Mouse (Mus musculus): Measurements from ENCODE around the gene Jaml. TPM values are rescaled to one million over a fixed set of nuclear protein-coding genes. Genes with fewer than 3 reads are reported as not detected.
"Not testable (repeated sequence)": the region's sequence is repeated elsewhere in the genome, so short reads cannot be mapped to it uniquely, and the experiment has no call there.

The Jaml gene
- 0.54 and 2.2 TPM in 2 replicates for polyA plus RNA-seq (2016; fragmentation: Nextera tagmentation; extraction: Ambion mirVana)

GRCm38 (mm10) chr9:45079011-45079410, at the start of gene Jaml:
Gene Jaml, plus strand, starts transcription at chr9:45079183.
- Histone ChIP-seq H3K27ac (no peak within 1 kb of the TSS), H3K4me1 (no peaks in the 10 kb centered on the region), H3K9me3 (no peaks in the 10 kb centered on the region), H3K4me3 (no peak within 1 kb of the TSS), H3K27me3 (ENCODE audit: insufficient read depth, poor library complexity, severe bottlenecking) (no peaks in the 10 kb centered on the region; the same call in 1 of the 2 replicates), H3K36me3 (no peaks in the 10 kb centered on the region)
- no peak for DNase-seq (ENCODE audit: low spot score)
- 87% methylated on average over 5 of the region's 5 CpGs for WGBS

- H3K4me3 ChIP-seq = no peak overlapping the region
- no peaks in the 10 kb centered on the region for H3K4me1 ChIP-seq
- WGBS = 50% methylated on average over 6 of the region's 6 CpGs
- no peaks in the 10 kb centered on the region for H3K36me3 ChIP-seq
- no peak overlapping the region for H3K27ac ChIP-seq
- H3K27me3 ChIP-seq (ENCODE audit: insufficient read depth, poor library complexity, severe bottlenecking) = peaks cover 51% of the 10 kb centered on the region; the same call in 1 of the 2 replicates
- H3K9me3 ChIP-seq = no peaks in the 10 kb centered on the region
- peak; percentile 36 for DNase-seq (ENCODE audit: low spot score)
Measured at GRCm38 (mm10) chr9:45030341-45030740, 48.6 kb upstream of the Jaml start.

- Histone ChIP-seq H3K4me1 (no peaks in the 10 kb centered on the region), H3K4me3 (no peak overlapping the region), H3K36me3 (no peaks in the 10 kb centered on the region), H3K27me3 (ENCODE audit: insufficient read depth, poor library complexity, severe bottlenecking) (peaks cover 32% of the 10 kb centered on the region; the same call in 1 of the 2 replicates), H3K9me3 (no peaks in the 10 kb centered on the region), H3K27ac (no peak overlapping the region)
- peak; percentile 46 for DNase-seq (ENCODE audit: low spot score)
- WGBS = 62% methylated on average over 2 of the region's 2 CpGs
Measured at GRCm38 (mm10) chr9:45032261-45032660, 46.7 kb upstream of the Jaml start.

DNA sequence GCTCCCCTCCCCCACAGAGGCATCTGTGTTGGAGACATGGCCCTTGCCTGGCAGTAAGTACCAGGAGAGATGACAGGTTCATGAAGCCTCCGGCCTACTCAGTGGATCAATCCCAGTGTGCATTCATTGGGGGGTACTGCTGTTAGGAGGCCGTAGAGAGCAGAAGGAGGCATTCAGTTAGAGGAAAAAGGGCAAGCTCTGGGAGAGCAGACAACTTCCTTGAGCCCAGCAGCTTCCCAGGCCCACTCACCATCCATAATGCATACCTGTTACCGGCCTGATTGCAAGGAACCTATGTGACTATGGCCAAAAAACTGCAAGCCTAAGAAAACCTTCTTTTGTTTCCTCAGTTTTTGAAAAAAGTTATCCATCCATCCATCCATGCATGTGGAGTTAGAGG, 44.5 kb upstream of the Jaml start:
- peaks cover 29% of the 10 kb centered on the region for H3K27me3 ChIP-seq (ENCODE audit: insufficient read depth, poor library complexity, severe bottlenecking)
- no peak overlapping the region for H3K27ac ChIP-seq
- no peaks in the 10 kb centered on the region for H3K36me3 ChIP-seq
- H3K4me1 ChIP-seq = no peaks in the 10 kb centered on the region
- DNase-seq (ENCODE audit: low spot score) = peak; percentile 65
- no peak overlapping the region for H3K4me3 ChIP-seq
- 68% methylated on average over 3 of the region's 3 CpGs for WGBS
- no peaks in the 10 kb centered on the region for H3K9me3 ChIP-seq

- H3K27me3 ChIP-seq (ENCODE audit: insufficient read depth, poor library complexity, severe bottlenecking) = peaks cover 50% of the 10 kb centered on the region
- DNase-seq (ENCODE audit: low spot score); H3K36me3 ChIP-seq; H3K27ac ChIP-seq; H3K9me3 ChIP-seq; H3K4me3 ChIP-seq: not testable (repeated sequence)
- H3K4me1 ChIP-seq = peaks cover 20% of the 10 kb centered on the region
- 80% methylated on average over 1 of the region's 1 CpGs for WGBS
Measured at GRCm38 (mm10) chr9:45037803-45038202, 41.2 kb upstream of the Jaml start.

GRCm38 (mm10) chr9:45039499-45039898, 39.5 kb upstream of the Jaml start, which contains the start of gene Mpzl2:
Gene Mpzl2, plus strand, starts transcription at chr9:45039799.
- 0 out of 2 replicates have a peak within 1 kb of the TSS, but pooled peaks have one; percentile 3 for H3K4me3 ChIP-seq
- no peak within 1 kb of the TSS for H3K27ac ChIP-seq
- 64% methylated on average over 5 of the region's 5 CpGs for WGBS
- H3K9me3 ChIP-seq = no peaks in the 10 kb centered on the region
- DNase-seq (ENCODE audit: low spot score) = no peak
- peaks cover 21% of the 10 kb centered on the region for H3K4me1 ChIP-seq
- H3K36me3 ChIP-seq = no peaks in the 10 kb centered on the region
- peaks cover 67% of the 10 kb centered on the region for H3K27me3 ChIP-seq (ENCODE audit: insufficient read depth, poor library complexity, severe bottlenecking)

- H3K27me3 ChIP-seq (ENCODE audit: insufficient read depth, poor library complexity, severe bottlenecking) = peaks cover 73% of the 10 kb centered on the region
- 0 out of 2 replicates have a peak overlapping the region, but pooled peaks have one; percentile 3 for H3K4me3 ChIP-seq
- H3K27ac ChIP-seq = no peak overlapping the region
- H3K36me3 ChIP-seq = no peaks in the 10 kb centered on the region
- peak; percentile 33 for DNase-seq (ENCODE audit: low spot score)
- peaks cover 21% of the 10 kb centered on the region for H3K4me1 ChIP-seq
- no peaks in the 10 kb centered on the region for H3K9me3 ChIP-seq
- 16% methylated on average over 14 of the region's 14 CpGs for WGBS
Measured at GRCm38 (mm10) chr9:45040066-45040845, 38.7 kb upstream of the Jaml start.

GRCm38 (mm10) chr9:45041131-45041838, 37.7 kb upstream of the Jaml start:
- peaks cover 74% of the 10 kb centered on the region for H3K27me3 ChIP-seq (ENCODE audit: insufficient read depth, poor library complexity, severe bottlenecking)
- no peaks in the 10 kb centered on the region for H3K36me3 ChIP-seq
- no peaks in the 10 kb centered on the region for H3K9me3 ChIP-seq
- peak; percentile 68 for DNase-seq (ENCODE audit: low spot score)
- no peak overlapping the region for H3K4me3 ChIP-seq
- H3K4me1 ChIP-seq = peaks cover 21% of the 10 kb centered on the region
- H3K27ac ChIP-seq = no peak overlapping the region
- WGBS = 43% methylated on average over 17 of the region's 17 CpGs

DNA sequence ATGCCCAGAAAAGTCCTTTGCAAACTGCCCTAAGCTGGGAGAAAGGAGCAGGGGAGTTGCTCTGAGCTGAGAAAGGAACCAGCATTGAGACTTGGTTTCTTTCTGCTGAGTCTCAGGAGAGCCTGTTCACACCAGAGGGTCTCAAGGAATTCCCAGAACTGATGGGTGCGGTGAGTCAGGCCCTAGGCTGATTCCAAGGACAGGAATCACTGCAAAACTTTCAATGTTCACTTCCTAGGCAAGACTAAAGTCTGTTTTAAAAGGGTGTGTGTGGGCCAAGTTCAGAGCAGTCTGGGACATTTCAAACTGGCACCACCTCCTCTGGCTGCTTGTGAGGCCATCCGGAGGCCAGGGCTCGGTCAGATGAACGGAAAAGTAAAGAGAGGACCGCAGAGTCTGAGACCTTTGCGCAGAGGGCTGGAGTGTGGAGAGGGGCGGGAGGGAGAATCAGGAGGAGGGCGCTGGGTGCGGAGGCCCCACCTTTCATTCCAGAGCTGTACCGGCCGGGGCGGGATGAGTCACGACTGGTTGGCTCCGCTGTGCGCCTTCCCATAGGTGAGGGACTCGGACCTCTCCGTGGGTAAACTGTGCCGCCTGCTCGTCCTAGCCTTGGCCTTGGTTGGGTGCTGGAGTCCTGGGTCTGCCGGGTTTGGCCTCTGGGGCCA, 36.8 kb upstream of the Jaml start:
- peak overlapping the region; percentile 55 for H3K4me3 ChIP-seq
- H3K9me3 ChIP-seq = no peaks in the 10 kb centered on the region
- peak; percentile 78 for DNase-seq (ENCODE audit: low spot score)
- peaks cover 21% of the 10 kb centered on the region for H3K4me1 ChIP-seq
- no peaks in the 10 kb centered on the region for H3K36me3 ChIP-seq
- WGBS = 2% methylated on average over 20 of the region's 20 CpGs
- H3K27ac ChIP-seq = no peak overlapping the region
- H3K27me3 ChIP-seq (ENCODE audit: insufficient read depth, poor library complexity, severe bottlenecking) = peaks cover 78% of the 10 kb centered on the region

- H3K27me3 ChIP-seq (ENCODE audit: insufficient read depth, poor library complexity, severe bottlenecking) = peaks cover 80% of the 10 kb centered on the region
- H3K36me3 ChIP-seq = no peaks in the 10 kb centered on the region
- under 1% methylated on average over 10 of the region's 10 CpGs for WGBS
Measured at GRCm38 (mm10) chr9:45042947-45043346, 36.0 kb upstream of the Jaml start.

GRCm38 (mm10) chr9:45046973-45047372, 32.0 kb upstream of the Jaml start:
- Histone ChIP-seq H3K4me3 (no peak overlapping the region), H3K36me3 (no peaks in the 10 kb centered on the region), H3K9me3 (no peaks in the 10 kb centered on the region), H3K27me3 (ENCODE audit: insufficient read depth, poor library complexity, severe bottlenecking) (peaks cover 53% of the 10 kb centered on the region), H3K4me1 (peaks cover 9% of the 10 kb centered on the region), H3K27ac (no peak overlapping the region)
- 86% methylated on average over 16 of the region's 16 CpGs for WGBS
- peak; percentile 59 for DNase-seq (ENCODE audit: low spot score)

More at GRCm38 (mm10) chr9:45042947-45043346, 36.0 kb upstream of the Jaml start:
- DNase-seq (ENCODE audit: low spot score) = peak; percentile 71
- H3K9me3 ChIP-seq = no peaks in the 10 kb centered on the region
- H3K4me1 ChIP-seq = peaks cover 21% of the 10 kb centered on the region
- peak overlapping the region; percentile 55 for H3K4me3 ChIP-seq
- no peak overlapping the region for H3K27ac ChIP-seq

DNA sequence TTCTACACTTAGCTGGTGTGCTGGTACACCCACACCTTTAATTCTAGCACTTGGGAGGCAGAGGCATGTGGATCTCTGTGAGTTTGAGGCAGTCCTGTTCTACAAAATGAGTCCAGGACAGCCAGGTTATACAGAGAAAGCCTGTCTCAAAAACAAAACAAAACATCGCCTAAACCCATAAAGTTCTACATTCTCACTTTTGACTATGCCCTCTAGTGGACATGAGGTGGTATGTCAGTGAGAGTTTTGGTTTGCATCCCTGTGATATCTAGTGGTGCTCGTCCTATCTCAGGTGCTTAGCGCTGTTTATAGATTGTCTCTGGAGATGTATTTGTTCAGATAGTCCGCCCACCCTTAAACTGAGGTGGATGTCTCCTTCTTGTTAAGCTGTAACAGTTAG, 30.5 kb upstream of the Jaml start:
- Histone ChIP-seq H3K9me3 (no peaks in the 10 kb centered on the region), H3K4me1 (no peaks in the 10 kb centered on the region), H3K27me3 (ENCODE audit: insufficient read depth, poor library complexity, severe bottlenecking) (peaks cover 50% of the 10 kb centered on the region), H3K27ac (no peak overlapping the region), H3K36me3 (no peaks in the 10 kb centered on the region), H3K4me3 (no peak overlapping the region)
- 30% methylated on average over 4 of the region's 4 CpGs for WGBS
- DNase-seq (ENCODE audit: low spot score) = peak; percentile 46
